Mouse (Mus musculus): ENCODE data around the gene Adcy1.
A peak's percentile ranks its signal among the peaks of the same experiment; 100 is the strongest.

Adcy1 gene

GRCm38 (mm10) chr11:7063001-7063584, at the start of gene Adcy1:
TSS of gene Adcy1 (plus strand) at chr11:7063489.
- peak; percentile 76 to 87 for DNase-seq

- peak in 1 of 2 experiments; percentile 21 for DNase-seq
Observed at GRCm38 (mm10) chr11:7016907-7017306, 46.4 kb upstream of the Adcy1 start.

- no peak for DNase-seq
Observed at GRCm38 (mm10) chr11:7018078-7018477, 45.2 kb upstream of the Adcy1 start.

- no peak for DNase-seq
Observed at GRCm38 (mm10) chr11:7019006-7019525, 44.2 kb upstream of the Adcy1 start.

- DNase-seq = no peak
Observed at GRCm38 (mm10) chr11:7033063-7033462, 30.2 kb upstream of the Adcy1 start.

GRCm38 (mm10) chr11:7039722-7040121, 23.6 kb upstream of the Adcy1 start:
- DNase-seq = peak in 1 of 2 experiments; percentile 17

- no peak for DNase-seq
Observed at GRCm38 (mm10) chr11:7040801-7041200, 22.5 kb upstream of the Adcy1 start.

- DNase-seq = peak; percentile 57 to 64
Observed at GRCm38 (mm10) chr11:7047176-7047575, 16.1 kb upstream of the Adcy1 start.

GRCm38 (mm10) chr11:7047584-7047983, 15.7 kb upstream of the Adcy1 start:
- DNase-seq = peak in 1 of 2 experiments; percentile 50

GRCm38 (mm10) chr11:7053710-7054109, 9.6 kb upstream of the Adcy1 start:
- DNase-seq = peak in 1 of 2 experiments; percentile 19

- DNase-seq = peak in 1 of 2 experiments; percentile 53
Observed at GRCm38 (mm10) chr11:7054662-7055265, 8.5 kb upstream of the Adcy1 start.

- DNase-seq = peak; percentile 97 to 99
Observed at GRCm38 (mm10) chr11:7055455-7056017, 7.8 kb upstream of the Adcy1 start.

GRCm38 (mm10) chr11:7056121-7056520, 7.2 kb upstream of the Adcy1 start:
- DNase-seq = peak; percentile 77 to 78

- peak in 1 of 2 experiments; percentile 14 for DNase-seq
Observed at GRCm38 (mm10) chr11:7057781-7058180, 5.5 kb upstream of the Adcy1 start.

GRCm38 (mm10) chr11:7061961-7062360, 1.3 kb upstream of the Adcy1 start:
- DNase-seq = peak; percentile 71 to 78

- peak; percentile 48 to 62 for DNase-seq
Observed at GRCm38 (mm10) chr11:7062566-7062965, 723 bp upstream of the Adcy1 start.

GRCm38 (mm10) chr11:7063681-7064267, 485 bp downstream of the Adcy1 start:
- DNase-seq = peak; percentile 70 to 72

GRCm38 (mm10) chr11:7064484-7065185, 1.3 kb downstream of the Adcy1 start:
- peak; percentile 63 to 72 for DNase-seq

- peak in 1 of 2 experiments; percentile 48 for DNase-seq
Observed at GRCm38 (mm10) chr11:7065388-7065787, 2.1 kb downstream of the Adcy1 start.

- DNase-seq = peak; percentile 33 to 45
Observed at GRCm38 (mm10) chr11:7065876-7066275, 2.6 kb downstream of the Adcy1 start.

GRCm38 (mm10) chr11:7067263-7067662, 4.0 kb downstream of the Adcy1 start:
- DNase-seq = peak in 1 of 2 experiments; percentile 41

GRCm38 (mm10) chr11:7068479-7069235, 5.4 kb downstream of the Adcy1 start:
- DNase-seq = no peak
